Comparison of ENCODE assay signal across 9 mouse cellular contexts in the genomic region with DNA sequence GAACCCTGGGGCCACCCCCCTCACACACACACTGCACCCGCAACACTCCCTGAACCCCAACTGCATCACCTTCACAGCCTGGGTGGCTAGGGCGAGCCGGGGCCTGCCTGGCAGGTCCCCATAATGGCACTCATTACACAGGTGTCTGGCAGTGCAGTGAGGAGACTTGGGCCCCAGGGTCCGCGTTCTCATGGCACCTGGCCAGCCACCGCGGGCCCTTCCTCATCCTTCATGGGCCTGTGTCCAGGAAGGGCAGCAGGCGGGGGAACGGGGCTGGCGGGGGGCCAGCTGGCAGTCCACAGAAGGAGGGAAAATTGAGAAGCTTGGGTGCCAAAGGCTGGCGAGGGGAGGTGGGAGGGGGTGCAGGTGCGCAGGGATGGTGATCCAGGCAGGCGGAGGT.
A peak's percentile ranks its signal among the peaks of the same experiment; 100 is the strongest.
DNase-seq lines count a peak whose midpoint lies in the region; ATAC-seq and TF ChIP-seq lines count a peak whose summit lies in the region.
"Had no signal": no experiment of that assay in that cellular context is flagged by ENCODE, and none has a peak within 500 bp of the region (broad histone marks: within the 10 kb centered on the region; RNA-seq: fewer than 3 reads in every experiment).

No protein-coding gene starts in this region.

- DNase-seq in lung, postnatal 25 days (ENCODE audit: low spot score) = no peak
- DNase-seq in brain, embryonic 14.5 days (ENCODE audit: low read depth) = peak; percentile 88
- DNase-seq in limb, embryonic 14.5 days (ENCODE audit: low spot score) = peak; percentile 31
- no peak for DNase-seq in thymus, postnatal 4 days
- DNase-seq in spleen, postnatal 14 days (ENCODE audit: low spot score in 2 of 2) = no peak
- DNase-seq: thymus, adult 18-20 months had no signal

- peaks cover 17% of the 10 kb centered on the region for H3K4me1 ChIP-seq in forebrain, embryonic 15.5 days
- H3K4me1 ChIP-seq in forebrain, embryonic 12.5 days = peaks cover 2% of the 10 kb centered on the region; the same call in 1 of the 2 replicates
- H3K4me1 ChIP-seq in lung, embryonic 16.5 days (replicated peaks; ENCODE audit: control insufficient read depth, insufficient read depth, low read length) = peaks cover 24% of the 10 kb centered on the region
- H3K4me1 ChIP-seq in limb, embryonic 14.5 days (ENCODE audit: control insufficient read depth, insufficient read depth, low read length) = 0 out of 2 replicates have a peak, but pooled peaks cover 7% of the 10 kb centered on the region

- TF ChIP-seq CTCF in brain, embryonic 14.5 days (IDR thresholded peaks at IDR 0.05; ENCODE audit: borderline replicate concordance, extremely low read depth, insufficient read depth, insufficient read length) = no peak

- no peak overlapping the region for H3K27ac ChIP-seq in forebrain, embryonic 15.5 days (replicated peaks)
- no peak overlapping the region for H3K27ac ChIP-seq in forebrain, embryonic 12.5 days
- H3K27ac ChIP-seq in lung, embryonic 16.5 days (ENCODE audit: low read length) = peak overlapping the region; percentile 77
- no peak overlapping the region for H3K27ac ChIP-seq in limb, embryonic 14.5 days (replicated peaks; ENCODE audit: low read depth, low read length)

- ATAC-seq in forebrain, embryonic 15.5 days (replicated peaks) = peak; percentile 39; the same call in 1 of the 2 replicates
- no peak; the same call in 1 of the 2 replicates for ATAC-seq in forebrain, embryonic 12.5 days (ENCODE audit: low FRiP score)
- ATAC-seq in lung, embryonic 16.5 days (ENCODE audit: low read depth) = peak; percentile 59
- ATAC-seq in limb, embryonic 14.5 days (ENCODE audit: low FRiP score, low read depth) = no peak

- no peak for TF ChIP-seq POLR2A in brain, embryonic 14.5 days (IDR thresholded peaks at IDR 0.05; ENCODE audit: borderline replicate concordance, extremely low read depth, insufficient read depth, insufficient read length, poor library complexity, severe bottlenecking)
- no peak for TF ChIP-seq POLR2A in limb, embryonic 14.5 days (IDR thresholded peaks at IDR 0.05; ENCODE audit: borderline replicate concordance, extremely low read depth, insufficient read depth, insufficient read length)

- H3K36me3 ChIP-seq in forebrain, embryonic 15.5 days = no peaks in the 10 kb centered on the region
- H3K36me3 ChIP-seq in forebrain, embryonic 12.5 days (replicated peaks) = no peaks in the 10 kb centered on the region
- no peaks in the 10 kb centered on the region for H3K36me3 ChIP-seq in lung, embryonic 16.5 days (ENCODE audit: control insufficient read depth, insufficient read depth, low read length)
- H3K36me3 ChIP-seq in limb, embryonic 14.5 days (ENCODE audit: control insufficient read depth, insufficient read depth, low read length) = no peaks in the 10 kb centered on the region

- H3K4me2 ChIP-seq in forebrain, embryonic 15.5 days (replicated peaks) = no peak overlapping the region
- H3K4me2 ChIP-seq in forebrain, embryonic 12.5 days = no peak overlapping the region
- 0 out of 2 replicates have a peak overlapping the region, but pooled peaks have one; percentile 4 for H3K4me2 ChIP-seq in lung, embryonic 16.5 days (ENCODE audit: low read depth, low read length)
- no peak overlapping the region for H3K4me2 ChIP-seq in limb, embryonic 14.5 days (replicated peaks; ENCODE audit: low read depth, low read length, severe bottlenecking)

- no peak overlapping the region for H3K4me3 ChIP-seq in forebrain, embryonic 15.5 days
- H3K4me3 ChIP-seq in forebrain, embryonic 12.5 days (replicated peaks) = no peak overlapping the region
- H3K4me3 ChIP-seq in lung, embryonic 16.5 days (ENCODE audit: low read length) = no peak overlapping the region
- H3K4me3 ChIP-seq in limb, embryonic 14.5 days (replicated peaks; ENCODE audit: low read length) = no peak overlapping the region

- no peaks in the 10 kb centered on the region for H3K9me3 ChIP-seq in forebrain, embryonic 15.5 days
- H3K9me3 ChIP-seq in forebrain, embryonic 12.5 days = no peaks in the 10 kb centered on the region
- H3K9me3 ChIP-seq in lung, embryonic 16.5 days (ENCODE audit: control insufficient read depth, low read length) = no peaks in the 10 kb centered on the region
- no peaks in the 10 kb centered on the region for H3K9me3 ChIP-seq in limb, embryonic 14.5 days (ENCODE audit: control insufficient read depth, low read length)

- 36% methylated on average over 13 of the region's 13 CpGs for WGBS in forebrain, embryonic 15.5 days
- 77% methylated on average over 13 of the region's 13 CpGs for WGBS in forebrain, embryonic 12.5 days
- 26% methylated on average over 13 of the region's 13 CpGs for WGBS in lung, embryonic 16.5 days
- 43% methylated on average over 8 of the region's 13 CpGs for WGBS in limb, embryonic 14.5 days

- no peak overlapping the region for H3K9ac ChIP-seq in forebrain, embryonic 15.5 days (replicated peaks)
- H3K9ac ChIP-seq in forebrain, embryonic 12.5 days = no peak overlapping the region
- H3K9ac ChIP-seq in lung, embryonic 16.5 days (ENCODE audit: low read length) = peak overlapping the region; percentile 29; the same call in 1 of the 2 replicates
- H3K9ac ChIP-seq in limb, embryonic 14.5 days (ENCODE audit: low read depth, low read length, severe bottlenecking) = no peak overlapping the region

- no peaks in the 10 kb centered on the region for H3K27me3 ChIP-seq in forebrain, embryonic 15.5 days
- no peaks in the 10 kb centered on the region for H3K27me3 ChIP-seq in forebrain, embryonic 12.5 days
- no peaks in the 10 kb centered on the region for H3K27me3 ChIP-seq in lung, embryonic 16.5 days (ENCODE audit: control insufficient read depth, insufficient read depth, low read depth, low read length)
- no peaks in the 10 kb centered on the region for H3K27me3 ChIP-seq in limb, embryonic 14.5 days (ENCODE audit: control insufficient read depth, insufficient read depth, low read length)

Comparison
In these comparisons a context has a peak if more than half of its experiments do, and no peak if none do; other contexts are left out.
1. ATAC-seq: peak in forebrain, embryonic 15.5 days (single experiment) and lung, embryonic 16.5 days (single experiment); none in forebrain, embryonic 12.5 days (single experiment) and limb, embryonic 14.5 days (single experiment).
2. DNase-seq: peak in brain, embryonic 14.5 days (single experiment) and limb, embryonic 14.5 days (single experiment); none in lung, postnatal 25 days (single experiment), thymus, postnatal 4 days (single experiment) and spleen, postnatal 14 days (0 of 2).